Mouse (Mus musculus): ENCODE results near the gene Tnnt3. TPM values are rescaled to one million over a fixed set of nuclear protein-coding genes. Genes with fewer than 3 reads are reported as not detected.

The Tnnt3 gene
- polyA plus RNA-seq, 2 experiments, result 114 to 183 TPM

GRCm38 (mm10) chr7:142529350-142529749 is 30.7 kb downstream of the Tnnt3 start:
- WGBS, result 52% methylated on average over 10 of the region's 10 CpGs
- Histone ChIP-seq H3K4me3 (replicated peaks; ENCODE audit: low read length) (no peak overlapping the region), H3K4me1 (ENCODE audit: control insufficient read depth, insufficient read depth, low read length) (peaks cover 75% of the 10 kb centered on the region), H3K9me3 (ENCODE audit: control insufficient read depth, low read length) (no peaks in the 10 kb centered on the region), H3K9ac (ENCODE audit: low read depth, low read length, severe bottlenecking) (no peak overlapping the region), H3K4me2 (replicated peaks; ENCODE audit: low read depth, low read length, severe bottlenecking) (no peak overlapping the region), H3K27me3 (ENCODE audit: control insufficient read depth, insufficient read depth, low read length) (no peaks in the 10 kb centered on the region), H3K27ac (replicated peaks; ENCODE audit: low read depth, low read length) (no peak overlapping the region), H3K36me3 (ENCODE audit: control insufficient read depth, insufficient read depth, low read length) (no peaks in the 10 kb centered on the region)
- no peak for TF ChIP-seq POLR2A (IDR thresholded peaks at IDR 0.05; ENCODE audit: borderline replicate concordance, extremely low read depth, insufficient read depth, insufficient read length)
- no peak for DNase-seq (ENCODE audit: low spot score)
- ATAC-seq (ENCODE audit: low FRiP score, low read depth), result no peak

- Histone ChIP-seq H3K9ac (ENCODE audit: low read depth, low read length, severe bottlenecking) (0 out of 2 replicates have a peak overlapping the region, but pooled peaks have one; percentile 72), H3K36me3 (ENCODE audit: control insufficient read depth, insufficient read depth, low read length) (no peaks in the 10 kb centered on the region), H3K4me2 (replicated peaks; ENCODE audit: low read depth, low read length, severe bottlenecking) (peak overlapping the region; percentile 84; the same call in 1 of the 2 replicates), H3K4me3 (replicated peaks; ENCODE audit: low read length) (no peak overlapping the region; the same call in 1 of the 2 replicates), H3K27me3 (ENCODE audit: control insufficient read depth, insufficient read depth, low read length) (no peaks in the 10 kb centered on the region), H3K9me3 (ENCODE audit: control insufficient read depth, low read length) (no peaks in the 10 kb centered on the region), H3K4me1 (ENCODE audit: control insufficient read depth, insufficient read depth, low read length) (peaks cover 71% of the 10 kb centered on the region), H3K27ac (replicated peaks; ENCODE audit: low read depth, low read length) (peak overlapping the region; percentile 97)
- ATAC-seq (ENCODE audit: low FRiP score, low read depth), result no peak
- 67% methylated on average over 4 of the region's 4 CpGs for WGBS
- no peak for DNase-seq (ENCODE audit: low spot score)
- no peak for TF ChIP-seq POLR2A (IDR thresholded peaks at IDR 0.05; ENCODE audit: borderline replicate concordance, extremely low read depth, insufficient read depth, insufficient read length)
Measured at GRCm38 (mm10) chr7:142531973-142532521, 33.4 kb downstream of the Tnnt3 start.

GRCm38 (mm10) chr7:142532671-142533058 is 34.0 kb downstream of the Tnnt3 start, which contains the start of gene Mrpl23:
TSS of gene Mrpl23 (plus strand) at chr7:142532686.
- 9% methylated on average over 7 of the region's 17 CpGs for WGBS
- no peaks in the 10 kb centered on the region for H3K9me3 ChIP-seq (ENCODE audit: control insufficient read depth, low read length)
- H3K27me3 ChIP-seq (ENCODE audit: control insufficient read depth, insufficient read depth, low read length), result no peaks in the 10 kb centered on the region
- peak within 1 kb of the TSS; percentile 84 for H3K4me2 ChIP-seq (replicated peaks; ENCODE audit: low read depth, low read length, severe bottlenecking)
- no peak for TF ChIP-seq POLR2A (IDR thresholded peaks at IDR 0.05; ENCODE audit: borderline replicate concordance, extremely low read depth, insufficient read depth, insufficient read length)
- peaks cover 71% of the 10 kb centered on the region for H3K4me1 ChIP-seq (ENCODE audit: control insufficient read depth, insufficient read depth, low read length)
- no peak for DNase-seq (ENCODE audit: low spot score)
- H3K36me3 ChIP-seq (ENCODE audit: control insufficient read depth, insufficient read depth, low read length), result no peaks in the 10 kb centered on the region
- peak within 1 kb of the TSS; percentile 72 for H3K9ac ChIP-seq (ENCODE audit: low read depth, low read length, severe bottlenecking)
- ATAC-seq (ENCODE audit: low FRiP score, low read depth), result peak; percentile 48
- H3K27ac ChIP-seq (replicated peaks; ENCODE audit: low read depth, low read length), result peak within 1 kb of the TSS; percentile 97
- H3K4me3 ChIP-seq (replicated peaks; ENCODE audit: low read length), result peak within 1 kb of the TSS; percentile 52

DNA sequence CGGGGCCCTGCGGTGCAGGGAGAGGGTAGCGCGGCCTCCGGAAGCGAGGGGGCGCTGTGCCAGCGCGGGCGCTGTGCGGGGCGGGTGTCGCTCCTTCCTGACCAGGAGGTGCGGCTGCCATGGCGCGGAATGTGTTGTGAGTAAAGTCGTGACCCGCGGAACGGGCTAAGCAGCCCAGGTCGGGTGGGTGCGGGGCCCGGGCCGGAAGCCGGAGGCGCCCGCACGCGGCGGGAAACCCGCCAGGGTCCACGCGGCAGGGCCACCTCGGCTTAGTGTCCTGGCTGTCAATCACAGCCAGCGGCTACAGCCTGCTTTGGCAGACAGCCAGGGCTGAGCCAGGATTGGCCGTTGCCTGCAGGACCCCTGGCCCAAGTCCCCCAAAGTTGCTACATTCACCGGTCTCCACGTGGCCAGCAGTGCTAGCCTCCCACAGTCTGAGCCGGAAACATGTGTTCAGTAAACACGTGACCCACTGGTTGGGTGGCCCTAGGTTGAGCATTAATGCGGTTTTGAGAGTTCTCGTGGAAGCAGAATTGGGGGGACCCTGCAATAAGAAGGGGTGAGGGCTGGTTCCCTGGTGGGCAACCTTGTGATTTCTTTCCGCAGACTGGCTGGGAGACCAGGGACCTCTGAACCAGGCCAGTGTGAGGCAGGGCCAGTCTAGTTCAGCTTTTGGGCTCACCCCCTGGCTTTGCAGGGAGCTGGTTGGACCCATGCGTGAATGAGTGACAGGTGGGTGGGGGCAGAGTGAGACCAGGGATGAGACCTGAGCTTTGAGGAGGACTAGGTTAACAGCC is 34.6 kb downstream of the Tnnt3 start:
- H3K4me1 ChIP-seq (ENCODE audit: control insufficient read depth, insufficient read depth, low read length), result peaks cover 72% of the 10 kb centered on the region
- WGBS, result 1% methylated on average over 42 of the region's 44 CpGs

DNA sequence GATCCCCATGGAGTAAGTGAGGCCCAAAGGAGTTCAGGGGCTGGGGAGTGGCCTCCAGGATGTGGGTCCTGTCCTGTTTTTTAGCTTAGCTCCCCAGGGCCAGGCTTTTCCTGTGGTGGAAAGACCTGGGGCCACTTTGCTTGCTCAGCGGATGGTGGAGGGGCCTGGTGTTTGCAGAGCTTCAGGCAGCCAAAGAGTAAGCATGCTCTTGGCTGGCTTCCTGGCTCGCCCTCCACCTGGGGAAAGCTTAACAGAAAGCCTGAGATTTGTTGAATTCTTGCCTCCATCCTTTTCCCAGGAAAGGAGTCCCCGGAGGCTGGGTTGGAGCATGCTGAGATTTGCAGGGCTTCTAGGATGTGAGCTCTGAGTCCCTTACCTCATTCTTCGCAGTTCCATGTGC is 36.5 kb downstream of the Tnnt3 start:
- WGBS, result 44% methylated on average over 4 of the region's 4 CpGs
- H3K4me2 ChIP-seq (replicated peaks; ENCODE audit: low read depth, low read length, severe bottlenecking), result no peak overlapping the region
- DNase-seq (ENCODE audit: low spot score), result peak; percentile 76

More for the DNA sequence above, 34.6 kb downstream of the Tnnt3 start:
- no peaks in the 10 kb centered on the region for H3K9me3 ChIP-seq (ENCODE audit: control insufficient read depth, low read length)
- peak; percentile 74 for ATAC-seq (ENCODE audit: low FRiP score, low read depth)
- H3K9ac ChIP-seq (ENCODE audit: low read depth, low read length, severe bottlenecking), result peak overlapping the region; percentile 72
- peak overlapping the region; percentile 84 for H3K4me2 ChIP-seq (replicated peaks; ENCODE audit: low read depth, low read length, severe bottlenecking)
- 0 out of 2 replicates have a peak, but pooled peaks have one; percentile 53 for TF ChIP-seq POLR2A (IDR thresholded peaks at IDR 0.05; ENCODE audit: borderline replicate concordance, extremely low read depth, insufficient read depth, insufficient read length)
- no peaks in the 10 kb centered on the region for H3K27me3 ChIP-seq (ENCODE audit: control insufficient read depth, insufficient read depth, low read length)
- no peaks in the 10 kb centered on the region for H3K36me3 ChIP-seq (ENCODE audit: control insufficient read depth, insufficient read depth, low read length)
- DNase-seq (ENCODE audit: low spot score), result peak; percentile 79
- H3K27ac ChIP-seq (replicated peaks; ENCODE audit: low read depth, low read length), result peak overlapping the region; percentile 97
- peak overlapping the region; percentile 52 for H3K4me3 ChIP-seq (replicated peaks; ENCODE audit: low read length)

More for the DNA sequence above, 36.5 kb downstream of the Tnnt3 start:
- H3K27ac ChIP-seq (replicated peaks; ENCODE audit: low read depth, low read length), result peak overlapping the region; percentile 97
- H3K9ac ChIP-seq (ENCODE audit: low read depth, low read length, severe bottlenecking), result no peak overlapping the region
- H3K4me3 ChIP-seq (replicated peaks; ENCODE audit: low read length), result no peak overlapping the region
- ATAC-seq (ENCODE audit: low FRiP score, low read depth), result no peak; the same call in 1 of the 2 replicates
- peaks cover 75% of the 10 kb centered on the region for H3K4me1 ChIP-seq (ENCODE audit: control insufficient read depth, insufficient read depth, low read length)
- no peaks in the 10 kb centered on the region for H3K36me3 ChIP-seq (ENCODE audit: control insufficient read depth, insufficient read depth, low read length)
- H3K9me3 ChIP-seq (ENCODE audit: control insufficient read depth, low read length), result no peaks in the 10 kb centered on the region
- no peak for TF ChIP-seq POLR2A (IDR thresholded peaks at IDR 0.05; ENCODE audit: borderline replicate concordance, extremely low read depth, insufficient read depth, insufficient read length)
- no peaks in the 10 kb centered on the region for H3K27me3 ChIP-seq (ENCODE audit: control insufficient read depth, insufficient read depth, low read length)

All from limb, embryonic 14.5 days (tissue).